Mouse (Mus musculus): ENCODE results near the gene Ston2.
"Not testable (repeated sequence)": the region's sequence is repeated elsewhere in the genome, so short reads cannot be mapped to it uniquely, and the experiment has no call there.

The Ston2 gene

DNA sequence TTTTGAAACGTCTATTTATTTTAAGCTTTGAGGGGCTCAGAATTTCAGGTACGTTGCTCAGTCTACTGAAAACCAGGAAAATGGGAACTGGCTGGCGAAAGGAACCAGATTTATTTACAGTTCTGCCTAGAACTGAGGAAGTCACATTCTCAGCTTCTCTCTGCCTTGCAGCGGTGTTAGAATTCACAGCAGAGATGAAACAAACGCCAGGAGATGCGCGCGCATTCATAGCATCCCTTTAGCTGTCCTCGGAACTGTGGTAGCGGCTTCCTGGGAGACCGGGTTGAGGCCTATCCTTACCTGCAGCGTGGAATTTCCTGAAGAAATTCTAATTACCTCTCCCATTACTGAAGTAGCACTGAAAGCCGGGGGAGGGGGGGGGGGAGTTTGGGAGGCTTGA is 181.5 kb downstream of the Ston2 start:
- no peak for DNase-seq (ENCODE audit: extremely low spot score, low read depth, low spot score)

DNA sequence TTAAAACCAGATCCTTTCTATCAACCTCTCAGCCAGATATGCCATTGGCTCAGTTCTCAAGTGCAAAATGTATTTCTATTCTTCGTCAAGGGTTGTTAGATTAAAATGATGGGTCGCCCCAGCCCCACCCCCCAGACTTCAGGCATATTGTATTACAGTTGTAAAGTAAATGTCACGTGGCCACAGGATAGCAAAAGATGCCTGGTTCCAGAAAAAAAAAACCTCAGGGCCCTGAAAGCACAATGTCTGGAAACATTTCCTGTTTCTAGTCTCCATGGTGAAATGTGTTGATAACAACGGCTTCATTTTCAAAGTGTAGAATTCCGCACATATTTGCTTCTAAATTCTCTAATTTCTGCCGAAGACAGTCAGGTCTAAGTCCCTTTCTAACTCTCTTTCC is 183.6 kb downstream of the Ston2 start:
- DNase-seq (ENCODE audit: extremely low spot score, low read depth, low spot score): no peak

DNA sequence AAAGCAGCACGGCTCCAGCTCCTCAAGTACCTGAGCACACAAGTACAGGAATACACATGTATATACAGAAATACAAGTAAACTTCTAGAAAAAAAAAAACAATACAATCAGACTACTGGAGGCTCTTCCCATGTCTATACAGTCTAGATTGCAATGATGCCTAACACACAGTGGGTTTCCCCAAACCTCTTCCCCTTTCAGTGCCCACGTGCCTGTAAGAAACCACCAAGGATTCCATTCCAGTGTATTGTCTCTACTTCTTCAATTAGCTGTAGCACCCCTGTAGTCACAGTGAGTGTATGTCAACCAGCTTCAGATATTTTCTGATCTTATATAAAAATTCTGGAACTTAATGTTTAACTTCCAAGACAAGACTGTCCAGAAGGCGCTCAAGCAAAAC is 196.1 kb downstream of the Ston2 start:
- DNase-seq (ENCODE audit: extremely low spot score, low read depth, low spot score): no peak

DNA sequence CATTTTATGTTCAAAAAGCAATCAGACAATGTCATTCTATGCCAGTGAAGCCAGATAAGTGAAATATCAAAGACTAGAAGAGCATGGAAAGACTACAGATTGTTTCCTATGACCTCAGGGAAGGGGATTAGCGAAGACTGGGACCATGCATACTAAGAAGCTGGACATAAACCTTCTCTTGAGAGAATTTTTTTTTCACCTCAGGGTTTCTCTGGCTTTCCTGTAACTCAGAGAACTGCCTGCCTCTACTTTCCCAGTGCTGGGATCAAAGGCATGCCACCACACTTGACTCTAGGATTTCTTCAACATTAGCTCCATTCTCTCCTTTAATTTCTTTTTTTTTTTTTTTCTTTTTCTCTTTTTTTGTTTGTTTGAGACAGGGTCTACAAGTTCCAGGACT is 197.0 kb downstream of the Ston2 start:
- no peak for DNase-seq (ENCODE audit: extremely low spot score, low read depth, low spot score)

DNA sequence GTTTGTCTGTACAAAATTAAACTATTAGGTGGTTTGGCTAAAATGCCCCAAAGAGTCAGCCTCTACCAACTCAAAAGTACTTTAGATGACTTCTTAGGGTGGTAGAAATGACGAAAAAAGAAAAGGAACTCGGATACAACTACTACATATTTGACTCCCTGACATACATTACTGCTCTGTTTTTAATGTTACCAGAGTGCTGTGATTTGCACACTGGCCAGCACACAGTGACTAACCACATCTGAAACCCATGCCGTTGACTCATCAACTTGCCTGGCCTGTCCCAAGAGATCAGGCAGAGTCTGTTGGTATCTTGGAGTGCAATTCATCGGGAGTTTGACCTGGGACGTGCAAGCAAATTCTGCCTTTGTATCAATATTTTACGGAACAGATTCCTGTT is 197.5 kb downstream of the Ston2 start:
- no peak for DNase-seq (ENCODE audit: extremely low spot score, low read depth, low spot score)

DNA sequence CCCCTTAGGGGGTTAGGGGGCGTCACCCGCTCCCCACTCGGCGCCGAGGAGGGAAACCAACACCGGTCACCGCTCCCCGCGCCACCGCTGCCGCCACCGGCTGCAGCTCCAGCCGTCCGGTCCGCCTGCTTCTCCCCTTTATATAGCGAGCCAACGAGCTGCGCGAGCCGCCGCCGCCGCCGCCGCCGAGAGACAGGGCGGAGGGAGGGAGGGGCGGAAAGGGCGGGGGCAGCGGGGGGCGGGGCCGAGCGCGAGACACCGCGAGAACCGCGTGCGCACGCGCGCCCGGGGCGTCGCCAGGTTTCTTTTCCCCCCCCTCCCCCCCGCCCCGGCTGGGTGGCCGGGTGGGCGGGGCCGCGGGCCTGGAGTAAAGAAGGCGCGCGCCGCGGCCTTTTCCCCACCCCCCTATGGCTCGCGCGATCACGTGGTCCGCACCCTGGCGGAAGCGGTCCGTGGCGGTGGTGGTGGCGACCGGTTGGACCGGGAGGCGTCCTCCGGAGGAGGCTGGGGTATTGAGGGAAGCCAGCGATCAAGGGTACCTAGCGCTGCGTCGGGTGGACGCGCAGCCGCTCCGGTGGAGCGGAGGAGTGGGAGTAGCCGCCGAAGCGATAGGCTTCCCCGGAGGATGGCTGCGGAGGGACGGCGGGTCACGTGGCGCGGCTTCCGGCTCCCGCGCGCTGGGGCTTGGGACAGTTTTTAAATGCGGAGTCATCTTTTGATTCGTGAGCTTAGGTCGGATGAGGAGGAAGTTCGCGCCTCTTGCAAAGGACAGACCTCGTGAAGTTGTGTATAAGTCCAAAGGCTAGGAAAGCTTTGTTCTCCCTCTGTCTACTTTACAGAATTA is 198.1 kb downstream of the Ston2 start, which contains the start of gene Gtf2a1:
Gene Gtf2a1 (minus strand): TSS at position 641 of the 844 bp plus-strand sequence.
- peak; percentile 82 for DNase-seq (ENCODE audit: extremely low spot score, low read depth, low spot score)

DNA sequence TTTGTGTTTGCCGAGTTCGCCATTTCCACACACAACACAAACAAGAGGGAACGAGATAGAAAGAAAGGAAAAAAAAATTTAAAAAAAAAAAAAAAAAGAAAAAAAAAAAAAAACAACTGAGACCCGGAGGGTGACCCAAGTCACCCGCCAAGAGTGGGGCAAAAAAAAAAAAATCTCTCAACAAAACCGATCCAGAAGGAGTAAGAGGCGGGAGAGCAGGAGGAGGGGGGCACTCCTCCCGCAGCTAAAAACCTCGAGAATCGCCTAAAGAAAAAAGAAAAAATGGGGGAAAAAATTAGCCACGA is 198.7 kb downstream of the Ston2 start:
- DNase-seq (ENCODE audit: extremely low spot score, low read depth, low spot score): no peak

DNA sequence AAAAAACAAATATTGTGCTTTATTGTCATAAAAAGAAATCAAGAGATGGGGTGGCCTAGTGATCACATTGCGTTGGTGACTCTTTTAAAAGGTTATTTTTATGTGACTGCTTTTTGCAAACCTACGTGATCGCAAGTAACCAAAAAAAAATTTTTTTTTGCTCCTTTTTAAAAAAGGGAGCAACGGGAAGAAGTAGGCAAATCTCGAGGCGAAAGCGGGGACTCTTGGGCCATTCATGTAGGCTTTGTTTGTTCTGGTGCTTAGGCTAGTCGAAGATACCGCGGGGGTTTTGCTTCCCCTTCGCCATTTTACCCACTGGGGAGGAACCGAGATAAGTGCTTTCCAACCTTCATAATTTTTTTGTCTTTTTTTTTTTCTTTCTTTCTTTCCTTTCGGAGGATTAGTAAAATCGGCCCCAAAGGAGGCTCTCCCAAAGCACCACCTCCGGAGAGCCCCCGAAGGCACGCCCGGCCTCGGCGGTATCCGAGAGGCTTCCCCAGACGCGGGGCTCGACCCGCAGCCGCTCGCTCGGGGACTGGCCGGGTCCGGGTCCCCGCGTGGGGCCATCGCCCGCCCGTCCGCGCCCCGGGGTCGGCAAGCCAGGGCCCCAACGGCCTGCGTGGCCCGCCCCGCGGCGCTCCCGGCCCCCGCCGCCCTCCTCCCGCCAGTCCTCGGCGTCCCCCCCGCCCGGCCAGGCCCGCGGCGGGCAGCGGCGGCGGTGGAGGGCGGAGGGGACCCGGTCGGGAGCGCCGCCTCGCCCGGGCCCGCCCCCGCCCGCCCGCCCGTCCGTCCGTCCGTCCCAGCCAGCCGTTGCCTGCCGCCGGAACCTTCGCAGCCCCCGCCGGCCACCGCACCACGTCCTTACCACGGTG is 199.3 kb downstream of the Ston2 start:
- no peak for DNase-seq (ENCODE audit: extremely low spot score, low read depth, low spot score)

DNA sequence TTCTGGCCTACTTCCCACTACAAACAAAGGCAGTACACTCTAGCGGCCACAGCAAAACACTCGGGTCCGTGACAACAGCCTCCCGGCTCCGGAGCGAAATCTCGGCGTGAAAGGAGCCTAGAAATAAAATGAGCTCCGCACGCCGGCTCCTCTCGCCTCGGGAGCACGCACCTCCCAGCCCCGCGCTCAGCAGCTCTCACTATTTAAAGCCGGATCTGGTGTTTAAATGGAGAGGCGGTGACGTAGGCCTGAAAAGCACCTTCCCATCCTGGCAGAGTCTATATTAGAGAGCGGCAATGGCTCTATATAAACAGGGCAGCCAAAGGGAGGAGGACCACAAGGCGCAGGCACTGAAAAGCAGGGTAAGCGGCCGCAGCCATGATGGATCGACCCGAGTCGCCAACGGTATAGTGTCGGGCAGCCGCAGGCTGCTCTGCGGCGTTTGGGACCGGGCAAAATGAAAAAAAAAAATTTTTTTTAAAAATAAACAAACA is 200.0 kb downstream of the Ston2 start:
- DNase-seq (ENCODE audit: extremely low spot score, low read depth, low spot score): peak; percentile 79

DNA sequence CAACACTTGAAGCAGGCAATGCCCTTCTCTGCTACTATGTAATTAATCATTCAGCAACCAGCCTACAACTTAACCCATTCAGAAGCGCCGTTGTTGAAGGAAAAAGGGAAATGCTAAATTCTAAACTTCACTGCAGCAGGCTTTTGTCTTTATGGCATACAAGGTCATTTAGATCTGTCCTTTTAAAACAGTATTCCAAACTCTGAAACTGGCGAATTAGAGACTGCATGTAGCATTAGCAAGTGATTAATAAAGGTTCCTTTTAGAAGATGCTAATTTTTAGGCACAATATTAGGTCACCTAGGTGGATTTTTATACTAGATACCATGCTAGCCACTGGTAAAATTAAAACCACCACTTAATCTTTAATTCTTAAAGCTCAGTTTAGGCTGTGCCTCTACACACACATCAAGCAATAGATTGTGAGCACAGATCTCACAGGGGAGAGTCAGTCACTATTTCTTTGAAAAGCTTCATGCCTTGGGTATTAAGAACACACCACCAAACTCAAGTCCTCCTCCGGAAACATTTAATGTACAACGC is 200.6 kb downstream of the Ston2 start:
- DNase-seq (ENCODE audit: extremely low spot score, low read depth, low spot score): no peak

DNA sequence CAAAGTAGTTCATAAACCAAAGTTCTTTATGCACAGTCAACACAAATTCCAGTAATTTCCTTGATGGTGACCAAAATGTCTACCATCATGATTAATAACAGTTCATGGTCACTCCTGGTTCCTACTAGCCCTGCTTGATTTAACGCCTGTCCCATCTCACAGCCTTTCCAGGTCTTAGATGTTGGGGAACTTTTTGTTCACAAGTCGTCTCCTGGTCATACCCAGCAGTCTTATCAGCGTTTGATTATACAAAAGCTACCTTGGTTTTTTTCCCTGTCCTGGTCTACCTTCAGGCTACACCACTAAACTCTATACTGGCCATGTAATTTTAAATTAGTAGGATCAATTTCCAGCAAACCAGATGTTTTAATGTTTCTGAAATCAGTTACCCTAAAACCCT is 201.1 kb downstream of the Ston2 start:
- DNase-seq (ENCODE audit: extremely low spot score, low read depth, low spot score): no peak

DNA sequence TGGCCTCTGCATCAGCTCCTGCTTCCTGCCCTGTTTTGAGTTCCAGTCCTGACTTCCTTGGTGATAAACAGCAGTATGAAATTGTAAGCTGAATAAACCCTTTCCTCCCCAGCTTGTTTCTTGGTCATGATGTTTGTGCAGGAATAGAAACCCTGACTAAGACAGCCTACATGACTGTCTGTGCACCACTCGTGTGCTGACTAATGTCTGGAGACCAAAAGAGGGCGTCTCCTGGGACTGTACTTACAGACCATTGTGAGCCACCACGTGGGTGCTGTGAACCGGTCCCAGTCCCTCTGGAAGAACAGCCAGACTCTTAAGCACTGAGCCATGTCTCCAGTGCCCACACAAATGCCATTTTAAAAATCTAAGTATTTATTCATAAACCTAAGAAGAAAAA is 202.4 kb downstream of the Ston2 start:
- not testable (repeated sequence) for DNase-seq (ENCODE audit: extremely low spot score, low read depth, low spot score)

DNA sequence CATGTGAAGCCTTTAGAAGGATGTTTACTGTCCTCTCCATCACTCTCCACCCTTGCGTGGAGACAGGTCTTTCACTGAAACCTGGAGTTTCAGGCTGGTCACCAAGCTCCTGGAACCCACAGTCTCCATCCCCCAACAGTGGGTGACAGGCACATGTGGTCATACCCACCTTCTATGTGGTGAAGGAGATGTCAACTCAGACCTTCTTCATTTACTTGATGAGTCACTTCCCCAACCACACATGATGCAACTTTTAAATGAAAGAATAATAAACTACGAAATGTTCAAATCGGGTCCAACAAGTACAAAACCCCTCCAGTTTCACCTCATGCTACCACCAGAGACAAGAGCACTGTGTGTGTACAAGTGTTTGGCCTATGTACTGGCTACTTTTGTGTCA is 203.0 kb downstream of the Ston2 start:
- no peak for DNase-seq (ENCODE audit: extremely low spot score, low read depth, low spot score)

DNA sequence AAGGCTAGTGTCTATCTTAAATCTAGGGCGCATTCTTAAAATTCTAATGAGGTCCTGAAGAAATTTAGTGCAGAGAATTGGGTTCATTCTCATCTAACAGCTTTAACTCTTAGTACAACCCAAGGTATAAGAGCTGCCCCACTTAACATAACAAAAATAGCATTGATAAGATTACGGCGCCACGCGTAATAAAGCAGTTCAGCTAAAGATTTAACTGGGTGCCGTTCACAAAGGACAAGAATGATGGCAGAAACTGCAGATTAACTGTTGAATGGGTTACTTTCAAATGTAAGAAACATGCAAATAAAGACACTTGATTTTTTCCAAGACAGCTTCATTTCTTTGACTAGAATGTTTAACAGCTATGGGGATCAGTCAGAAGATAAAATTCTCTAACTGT is 204.8 kb downstream of the Ston2 start:
- no peak for DNase-seq (ENCODE audit: extremely low spot score, low read depth, low spot score)
